Mouse (Mus musculus) c-Kit-negative CD71-positive TER-119-positive erythroid progenitor cells, embryonic 14.5 days (primary cell): ENCODE data around the gene Iqcn.
A peak's percentile ranks its signal among the peaks of the same experiment; 100 is the strongest.

Experiments used
- DNase-seq: peaks from one replicate; pipeline ENCODE4 v3.0.0-alpha.2; 2013; ENCODE audit warnings: low read depth, low spot score

The Iqcn gene

DNA sequence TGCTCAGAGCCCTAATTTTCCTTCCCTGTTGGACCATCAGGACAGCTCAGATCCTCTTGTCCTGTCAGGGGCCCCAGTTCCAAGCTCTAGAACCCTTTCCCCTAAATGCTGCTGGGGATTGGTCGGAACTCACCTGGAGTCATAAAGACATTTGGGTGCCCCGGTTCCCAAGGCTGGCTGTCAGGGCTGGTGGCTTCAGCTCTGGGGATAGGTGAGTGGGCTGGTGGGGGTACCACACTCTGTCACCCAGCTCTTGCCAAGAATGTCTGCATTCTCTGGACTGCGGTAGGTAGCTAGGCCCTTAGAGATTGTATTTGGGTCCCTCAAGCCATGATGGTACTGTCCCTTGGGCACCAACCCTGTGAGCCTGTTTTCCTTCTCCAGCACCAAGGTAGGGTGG lies at the start of gene Iqcn:
Gene Iqcn, plus strand, starts transcription at position 171 of the 400 bp plus-strand sequence.
- DNase-seq, result no peak

DNA sequence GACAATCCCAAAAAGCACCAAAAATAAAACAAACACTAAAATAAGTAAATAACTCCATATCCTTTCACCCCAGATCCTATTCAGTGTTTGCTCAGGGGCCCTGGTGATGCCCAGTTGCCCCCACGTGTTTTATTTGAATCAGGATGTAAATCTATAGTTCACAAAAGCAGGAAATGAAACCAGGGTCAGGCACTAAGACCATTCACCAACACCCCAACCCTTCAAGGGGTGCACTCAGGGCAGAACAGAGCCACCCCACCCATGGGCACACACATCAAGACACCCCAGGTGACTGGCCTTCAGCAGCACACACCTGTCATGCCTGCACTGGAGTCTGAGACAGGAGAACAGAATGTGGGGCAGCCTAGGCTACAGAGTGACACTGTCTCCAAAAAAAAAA lies 49.1 kb upstream of the Iqcn start:
- no peak for DNase-seq

DNA sequence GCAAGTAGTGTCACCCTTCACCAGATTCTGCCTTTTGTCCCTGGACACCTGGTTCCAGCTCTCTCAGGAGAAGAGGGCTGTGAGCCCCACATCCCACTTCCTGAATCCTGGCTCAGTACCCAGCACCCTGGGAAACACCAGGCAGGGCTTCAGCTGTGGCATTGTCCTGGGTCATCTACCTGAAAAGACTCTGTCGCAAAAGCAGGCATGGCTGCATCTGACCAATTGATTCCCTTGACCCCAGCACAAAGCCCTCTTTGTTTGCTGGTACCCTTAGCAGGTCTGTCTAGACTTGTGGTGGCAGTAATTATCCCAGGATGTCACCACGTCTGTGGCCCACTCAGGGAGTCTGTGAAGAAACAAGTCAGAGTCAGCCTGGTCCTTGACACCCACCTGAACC lies 47.8 kb upstream of the Iqcn start:
- no peak for DNase-seq

DNA sequence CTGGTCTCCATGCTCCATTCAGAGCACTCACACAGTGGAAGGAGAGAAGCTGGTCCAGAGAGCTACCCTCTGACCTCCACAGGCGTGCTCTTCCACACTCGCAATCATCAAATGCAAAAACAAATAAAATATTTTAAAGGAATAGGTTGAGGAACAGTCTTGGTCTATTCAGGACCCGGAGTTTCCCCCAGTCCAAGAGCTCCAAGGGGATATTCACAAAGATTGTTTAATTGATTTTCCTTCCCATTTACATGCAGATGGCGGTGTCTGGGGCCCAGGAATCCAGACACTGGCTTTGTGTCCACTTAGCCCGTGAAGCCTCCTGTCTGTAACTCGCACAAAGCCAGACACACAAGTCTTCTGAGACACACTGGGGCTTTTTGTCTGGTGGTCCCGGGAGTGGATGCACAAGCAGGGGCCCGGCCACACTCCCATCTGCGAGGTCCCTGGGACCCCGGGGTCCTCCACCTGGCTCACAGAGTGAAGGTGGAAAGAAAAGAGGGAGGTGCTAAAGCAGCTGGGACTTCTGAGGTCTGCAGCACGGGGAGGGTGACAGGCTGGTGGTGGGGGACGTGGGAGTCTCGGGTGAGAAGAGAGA lies 47.0 kb upstream of the Iqcn start:
- DNase-seq, result no peak

DNA sequence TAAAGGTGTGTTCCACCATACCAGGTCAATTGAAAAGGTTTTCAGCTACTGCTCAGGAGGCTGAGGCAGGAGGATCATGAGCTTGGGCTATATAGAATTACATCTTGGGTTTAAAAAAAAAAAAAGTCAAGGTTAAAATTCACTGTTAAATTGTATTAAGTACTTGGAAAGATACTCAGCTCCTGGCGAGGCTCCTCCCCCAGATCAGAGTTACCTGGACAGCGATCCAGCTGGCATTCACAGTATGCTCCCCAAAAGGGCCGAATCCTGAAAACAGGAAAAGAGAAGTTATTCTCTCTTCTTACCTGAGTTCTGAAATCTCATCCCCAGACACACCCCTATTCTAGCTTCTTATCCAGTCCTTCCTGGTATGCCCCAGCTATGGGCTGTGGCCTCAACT lies 46.0 kb upstream of the Iqcn start:
- no peak for DNase-seq

DNA sequence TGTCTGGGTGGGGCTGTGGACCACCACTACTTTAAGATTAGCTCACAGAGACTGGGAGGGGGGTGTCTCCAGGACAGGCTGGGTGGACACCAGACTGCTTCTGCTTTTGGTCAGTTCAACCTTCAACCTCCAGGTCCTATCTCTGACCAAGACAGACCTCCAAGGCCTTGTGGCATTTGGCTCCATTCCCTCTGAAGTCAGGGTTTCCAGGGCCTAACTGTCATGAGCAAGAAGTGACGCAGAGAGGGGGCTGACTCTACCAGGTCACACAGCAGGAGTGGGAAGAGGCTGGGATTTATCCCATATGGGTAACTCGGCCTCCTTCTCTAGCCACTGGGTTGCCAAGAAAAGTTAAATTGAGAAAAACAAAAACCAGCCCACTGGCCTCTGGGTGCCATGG lies 45.5 kb upstream of the Iqcn start:
- DNase-seq, result no peak

DNA sequence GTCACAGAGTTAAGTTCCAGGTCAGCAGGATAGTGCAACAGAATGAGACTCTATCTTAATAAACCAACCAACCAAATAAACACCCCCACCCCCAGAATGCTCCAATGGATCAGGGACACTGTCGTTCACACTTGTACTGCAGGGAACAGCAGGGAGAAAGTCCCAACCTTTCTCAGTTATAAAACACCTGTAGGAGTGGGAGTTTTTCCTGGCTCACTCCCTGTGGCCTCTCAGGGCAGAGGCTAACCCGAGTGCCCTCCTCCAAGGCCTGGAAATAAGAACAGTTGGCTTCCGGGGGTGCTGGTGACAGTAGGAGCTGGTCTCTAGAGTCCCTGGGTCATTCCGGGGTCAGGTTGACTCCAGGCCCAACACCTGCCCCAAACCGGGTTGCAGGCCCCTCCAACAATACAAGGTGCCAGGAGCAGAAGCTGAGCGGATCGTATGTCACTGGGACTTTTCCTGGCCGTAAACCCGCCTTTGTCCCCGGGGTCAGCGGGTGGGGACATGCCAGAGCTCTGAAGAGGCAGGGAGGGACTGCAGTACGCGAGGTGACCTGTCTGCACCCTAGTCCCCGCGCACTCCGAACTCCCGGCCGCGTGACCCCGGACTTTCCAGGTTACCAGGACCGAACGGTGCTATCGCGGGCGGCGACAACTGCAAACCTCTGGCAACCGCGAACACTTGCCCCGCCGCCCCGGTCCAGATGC lies 44.2 kb upstream of the Iqcn start:
- DNase-seq, result no peak

DNA sequence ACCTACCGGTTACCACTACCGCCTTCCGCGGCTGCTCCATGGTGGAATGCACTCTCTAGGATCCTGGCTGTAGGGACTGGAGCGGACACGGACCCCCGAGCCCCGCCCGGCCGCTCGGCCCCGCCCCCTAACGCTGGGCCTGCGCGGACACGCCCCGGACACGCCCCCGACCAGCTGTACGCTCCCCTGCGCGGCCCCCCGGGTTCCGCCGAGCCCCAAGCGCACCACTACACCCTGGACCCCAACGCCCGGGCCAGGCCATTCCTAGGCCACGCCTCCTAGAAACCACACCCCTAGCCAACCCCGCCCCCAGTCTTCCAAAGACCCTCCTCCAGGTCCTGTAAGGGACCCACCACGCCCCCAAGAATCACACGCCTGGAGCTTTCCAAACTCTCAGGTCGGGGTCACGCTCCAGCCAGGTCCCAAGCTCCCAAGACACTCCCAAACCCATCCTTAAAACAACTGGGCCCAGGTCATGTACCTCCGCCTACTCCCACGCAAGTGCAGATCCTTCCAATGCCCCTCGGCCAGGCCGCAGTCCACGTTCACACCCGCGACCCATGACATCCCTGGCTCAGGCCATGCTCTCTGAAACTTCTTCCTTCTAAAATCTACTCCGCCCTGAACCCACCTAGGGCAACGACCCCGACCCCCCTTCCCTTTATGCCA lies 43.5 kb upstream of the Iqcn start:
- peak; percentile 68 for DNase-seq

DNA sequence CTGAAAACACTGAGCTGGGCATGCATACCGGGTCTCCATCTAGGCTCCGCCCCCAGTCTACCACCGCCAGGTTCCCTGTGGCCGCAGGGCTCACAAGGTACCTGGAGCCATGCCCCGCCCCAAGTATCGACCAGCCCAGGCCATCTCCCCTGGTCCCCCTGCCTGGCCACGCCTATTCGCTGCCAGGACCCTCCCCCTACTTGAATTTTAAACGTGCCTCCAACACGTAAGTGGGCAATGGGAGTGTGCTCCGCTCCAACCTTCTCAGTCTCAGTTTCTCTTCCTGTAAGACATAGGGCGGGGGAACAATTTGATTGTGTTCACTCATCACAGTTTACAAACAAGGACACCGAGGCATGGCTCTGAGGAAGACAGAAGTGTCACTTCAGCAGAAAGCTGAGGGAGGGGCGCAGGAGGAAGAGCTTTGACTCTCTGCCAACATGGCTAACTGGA lies 43.0 kb upstream of the Iqcn start, which contains the start of gene Pgpep1:
Gene Pgpep1, minus strand, starts transcription at position 116 of the 453 bp plus-strand sequence.
- no peak for DNase-seq

DNA sequence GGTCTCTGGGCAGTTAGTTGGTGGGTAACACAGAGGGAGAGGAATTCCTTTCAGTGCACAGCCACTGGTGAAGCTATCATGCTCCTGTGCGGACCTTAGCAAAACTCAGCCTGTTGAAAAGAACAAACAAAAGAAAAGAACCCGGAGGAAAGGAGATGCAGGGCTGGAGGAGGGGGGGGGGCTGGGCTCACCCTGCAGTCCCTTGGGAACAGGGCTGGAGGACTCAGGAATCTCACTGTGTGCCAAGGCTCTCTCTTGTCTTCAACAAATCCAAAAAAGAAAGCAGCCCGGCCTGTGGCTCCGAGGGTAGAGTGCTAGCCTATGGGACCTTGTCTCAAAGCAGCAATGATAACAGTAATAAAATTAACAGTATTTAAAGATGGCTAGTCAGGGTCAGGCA lies 39.6 kb upstream of the Iqcn start:
- DNase-seq, result no peak

DNA sequence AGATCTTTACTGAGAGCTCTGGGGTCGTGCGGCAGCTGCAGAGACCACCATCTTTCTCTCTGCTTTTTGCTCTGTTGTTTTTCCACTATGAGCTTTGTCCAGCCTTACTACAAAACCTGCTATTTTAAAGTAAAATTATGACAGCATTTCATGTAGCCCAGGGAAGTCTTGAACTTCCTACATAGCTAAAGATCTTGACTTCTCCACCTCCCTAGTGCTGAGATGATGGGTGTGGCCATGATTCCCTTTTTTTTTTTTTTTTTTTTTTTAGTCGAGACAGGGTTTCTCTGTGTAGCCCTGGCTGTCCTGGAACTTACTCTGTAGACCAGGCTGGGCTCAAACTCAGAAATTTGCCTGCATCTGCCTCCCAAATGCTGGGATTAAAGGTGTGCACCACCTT lies 38.6 kb upstream of the Iqcn start:
- DNase-seq, result no peak

DNA sequence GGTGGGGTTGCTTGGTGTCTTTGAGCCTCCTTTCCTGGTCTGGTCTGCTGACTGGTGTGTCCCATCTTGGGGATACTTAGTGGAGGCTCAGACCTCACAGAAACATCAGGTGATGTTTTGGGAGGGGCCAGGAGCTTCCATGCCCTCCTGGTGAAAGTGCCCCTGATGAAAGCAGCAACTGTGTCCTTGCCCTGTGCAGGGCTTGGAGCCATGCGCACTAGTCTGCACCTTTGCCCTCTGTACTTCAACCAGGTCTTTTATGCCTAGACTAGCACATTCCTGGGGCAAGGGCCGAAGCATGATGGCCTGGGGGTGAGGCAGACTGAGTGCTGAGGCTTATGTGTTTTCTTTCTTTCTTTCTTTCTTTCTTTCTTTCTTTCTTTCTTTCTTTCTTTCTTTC lies 37.7 kb upstream of the Iqcn start:
- no peak for DNase-seq

DNA sequence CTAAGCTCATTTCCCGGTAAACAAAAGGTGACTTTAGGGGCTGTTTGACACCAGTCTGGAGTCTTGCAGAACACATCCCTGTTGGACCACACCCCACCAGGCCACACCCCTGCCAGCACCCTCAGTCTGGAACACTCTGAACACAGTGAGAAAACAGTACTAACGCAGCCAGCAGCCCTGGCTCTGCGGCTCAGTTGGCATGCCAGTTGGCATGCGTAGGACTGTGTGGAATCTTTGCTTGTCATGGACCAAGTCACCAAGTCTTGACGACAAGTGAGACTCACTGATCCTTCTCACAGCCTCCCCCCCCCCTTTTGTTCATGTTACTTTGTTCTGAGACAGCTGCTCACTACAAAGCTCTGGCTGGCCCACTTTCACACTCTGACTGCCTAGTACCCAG lies 36.2 kb upstream of the Iqcn start:
- DNase-seq, result no peak

DNA sequence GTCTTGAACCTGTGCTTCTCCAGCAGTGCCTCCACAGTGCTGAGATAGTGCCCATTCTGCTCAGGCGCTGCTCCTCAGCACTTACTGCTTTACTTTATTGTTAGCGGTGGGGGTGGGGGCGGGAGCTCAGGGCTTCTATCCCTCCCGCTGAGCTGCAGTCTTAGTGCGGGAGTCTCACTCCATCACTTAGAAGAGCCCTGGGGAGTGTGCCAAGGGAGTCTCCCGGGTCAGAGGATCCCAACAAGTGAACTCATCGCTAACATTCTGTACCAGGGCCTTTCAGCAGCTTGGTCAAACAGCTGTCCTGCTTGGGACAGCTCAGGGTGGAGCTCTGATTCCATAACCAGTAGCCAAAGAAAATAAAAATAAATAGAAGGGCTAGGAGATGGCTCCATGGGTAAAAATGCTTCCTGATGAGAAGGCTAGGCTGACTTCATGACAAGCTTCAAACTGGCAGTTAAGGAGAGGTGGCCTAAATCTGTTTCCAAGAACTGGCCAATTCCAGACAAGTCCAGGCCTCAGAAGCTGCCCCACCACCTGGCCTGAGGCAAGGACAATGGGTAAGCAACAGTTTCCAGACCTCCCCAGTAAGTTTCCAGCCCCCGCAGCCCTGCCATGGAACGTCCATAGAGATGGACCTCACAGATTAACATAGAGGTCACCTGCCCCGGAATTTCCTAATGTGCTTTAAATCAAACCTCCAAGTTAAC lies 31.5 kb upstream of the Iqcn start:
- DNase-seq, result no peak

DNA sequence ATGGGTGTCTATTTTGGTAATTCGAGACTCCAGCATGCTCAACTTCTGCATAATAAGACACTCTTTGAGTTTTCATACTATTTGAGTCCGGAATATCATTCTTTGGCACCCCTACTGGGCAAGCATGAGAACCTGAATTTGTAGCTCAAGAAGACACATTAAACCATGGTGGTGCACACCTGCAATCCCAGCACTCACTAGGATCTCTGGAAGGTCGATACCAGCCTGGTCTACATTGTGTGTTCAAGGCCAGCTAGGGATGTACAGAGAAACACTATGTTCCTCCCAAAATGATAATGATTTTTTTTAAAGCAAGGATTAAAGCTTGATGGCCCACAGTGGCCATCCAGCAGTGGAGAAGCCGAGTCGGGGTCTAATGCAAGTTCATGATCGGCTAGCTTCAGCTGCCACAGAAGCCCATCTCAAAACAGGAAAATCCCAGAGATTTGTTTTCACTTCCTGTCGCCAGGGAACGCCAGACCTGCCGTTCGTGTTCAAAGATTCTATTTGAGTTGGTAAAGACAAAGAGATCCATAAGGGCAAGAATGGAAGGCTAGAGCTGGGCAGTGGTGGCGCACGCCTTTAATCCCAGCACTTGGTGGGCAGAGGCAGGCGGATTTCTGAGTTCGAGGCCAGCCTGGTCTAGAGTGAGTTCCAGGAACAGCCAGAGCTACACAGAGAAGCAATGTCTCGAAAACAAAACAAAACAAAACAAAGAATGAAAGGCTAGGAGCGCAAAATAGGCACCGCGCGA lies 30.8 kb upstream of the Iqcn start:
- DNase-seq, result no peak

DNA sequence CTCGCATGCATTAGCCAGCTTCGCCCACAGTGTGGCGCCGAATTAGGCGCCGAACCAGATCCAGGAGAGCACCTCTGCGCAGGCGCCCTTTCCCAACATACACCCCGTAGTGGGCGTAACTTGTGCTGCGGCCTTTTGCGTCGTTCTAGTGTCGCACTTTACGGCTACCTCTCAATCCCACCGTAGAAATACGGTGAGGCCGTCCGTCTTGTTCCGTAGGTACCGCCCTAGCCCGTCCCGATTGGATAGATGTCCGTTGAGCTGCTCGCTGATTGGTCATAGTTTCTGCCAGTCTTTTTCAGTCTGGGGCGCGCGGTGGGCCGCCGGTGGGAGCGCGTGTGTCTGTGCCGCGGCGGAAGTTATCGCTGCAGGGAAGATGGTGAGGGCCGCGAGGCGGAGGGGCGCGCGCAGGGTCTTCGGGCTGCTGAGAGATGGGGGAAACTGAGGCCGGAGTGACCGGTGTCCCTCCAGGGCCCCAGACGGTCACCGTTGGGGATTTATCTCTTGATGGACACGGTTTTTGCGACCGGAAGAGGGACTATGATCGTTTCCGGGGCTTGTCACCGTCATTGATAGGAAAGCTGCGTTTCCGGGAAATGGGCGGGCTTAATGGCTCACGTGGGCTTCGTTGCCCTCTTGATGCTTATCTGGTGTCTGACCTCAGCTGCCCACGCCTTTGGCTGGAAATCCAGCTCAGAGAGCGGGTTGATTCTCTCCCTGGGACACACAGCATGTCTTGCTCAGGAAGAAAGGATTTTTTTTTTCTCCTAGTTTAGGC lies 30.0 kb upstream of the Iqcn start, which contains the start of gene Lsm4:
Gene Lsm4, plus strand, starts transcription at position 170 of the 778 bp plus-strand sequence.
- DNase-seq, result peak; percentile 98

DNA sequence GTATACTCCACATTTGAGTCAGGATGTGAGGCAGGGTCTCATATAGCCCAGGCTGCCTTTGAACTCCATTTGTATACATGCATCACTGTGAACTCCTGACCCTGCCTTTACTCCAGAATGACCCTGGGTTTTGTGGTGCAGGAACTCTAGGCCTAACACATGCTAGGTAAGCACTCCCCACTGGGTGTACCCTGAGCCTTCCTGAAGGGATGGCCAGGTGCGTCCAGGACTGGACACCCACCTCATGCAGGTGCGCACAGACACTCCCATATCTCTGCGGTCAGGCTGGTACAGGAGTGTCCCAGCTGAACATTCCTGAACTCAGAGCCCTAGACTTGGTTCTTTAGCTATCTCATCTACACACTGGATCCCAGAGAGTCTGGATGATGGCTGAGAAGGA lies 29.1 kb upstream of the Iqcn start:
- no peak for DNase-seq

DNA sequence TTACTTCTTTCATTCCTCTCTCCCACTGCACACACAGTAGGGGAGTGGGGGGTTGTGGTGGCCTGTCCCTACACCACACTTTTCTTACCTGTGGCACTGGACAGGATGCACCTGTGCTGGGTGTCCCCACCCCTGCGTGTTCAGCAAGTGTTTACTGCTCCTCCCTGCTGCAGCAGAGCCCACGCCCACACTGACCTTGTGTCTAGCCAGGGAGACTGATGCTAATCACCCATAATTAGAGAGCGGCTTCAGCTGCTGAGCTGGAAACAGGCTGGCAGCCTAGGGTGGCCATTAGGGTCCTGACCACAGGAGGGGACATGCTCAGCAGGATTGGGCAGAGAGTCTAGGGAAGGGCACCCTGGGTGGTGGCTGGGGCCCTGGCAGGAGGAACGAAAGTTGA lies 28.5 kb upstream of the Iqcn start:
- no peak for DNase-seq

DNA sequence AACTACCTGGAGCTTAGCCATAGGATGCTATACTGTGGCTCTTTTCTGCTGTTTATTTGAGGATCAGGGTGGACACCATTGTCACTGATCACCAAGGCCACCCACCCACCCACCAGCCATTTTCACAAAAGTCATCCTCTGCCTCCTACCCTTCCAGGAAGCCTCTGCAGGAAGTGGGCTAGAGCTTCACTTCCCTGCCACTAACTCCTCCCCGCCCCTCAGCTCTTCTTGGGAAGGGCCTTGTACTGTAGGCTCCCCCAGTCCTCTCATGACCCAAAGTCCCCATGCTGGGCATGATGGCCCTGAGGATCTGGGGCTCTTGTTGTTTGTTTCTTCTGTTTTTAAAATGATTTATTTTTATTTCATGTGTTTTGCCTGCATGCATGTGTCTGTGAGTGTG lies 27.9 kb upstream of the Iqcn start:
- DNase-seq, result no peak

DNA sequence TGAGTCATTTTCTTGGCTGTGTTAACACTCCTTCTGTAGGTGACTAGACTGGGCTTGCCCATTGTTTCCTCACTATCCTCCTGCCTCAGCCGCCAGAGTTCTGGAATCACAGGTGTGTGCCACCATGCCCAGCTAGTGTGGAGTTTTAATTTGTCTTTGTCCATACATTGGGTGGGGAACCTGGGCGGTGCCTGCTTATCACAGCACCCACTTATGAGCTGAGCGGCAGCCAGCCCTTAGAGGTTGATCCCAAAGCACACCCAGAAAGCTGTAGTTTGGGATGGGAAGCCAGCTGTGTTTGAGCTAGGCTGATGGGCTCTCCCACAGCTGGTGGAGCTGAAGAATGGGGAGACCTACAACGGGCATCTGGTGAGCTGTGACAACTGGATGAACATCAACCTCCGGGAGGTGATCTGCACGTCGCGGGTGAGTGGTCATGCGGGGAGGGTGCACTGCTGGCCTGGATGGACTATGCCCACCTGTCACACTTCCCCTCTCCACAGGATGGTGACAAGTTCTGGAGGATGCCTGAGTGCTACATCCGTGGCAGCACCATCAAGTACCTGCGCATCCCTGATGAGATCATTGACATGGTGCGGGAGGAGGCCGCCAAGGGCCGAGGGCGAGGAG lies 25.7 kb upstream of the Iqcn start:
- DNase-seq, result no peak
